Mouse (Mus musculus): Measurements from ENCODE around the gene Atg16l2.

The Atg16l2 gene

GRCm38 (mm10) chr7:101223501-101223900, 78.5 kb downstream of the Atg16l2 start:
- DNase-seq (ENCODE audit: extremely low spot score) = no peak

GRCm38 (mm10) chr7:101216724-101217123, 85.3 kb downstream of the Atg16l2 start:
- no peak for DNase-seq (ENCODE audit: extremely low spot score)

- DNase-seq (ENCODE audit: extremely low spot score) = no peak
Measured at GRCm38 (mm10) chr7:101213515-101214263, 88.4 kb downstream of the Atg16l2 start.

Data from embryo, embryonic 9.5 days (tissue).